Mouse (Mus musculus): ENCODE results near the gene Trim9. TPM values are rescaled to one million over a fixed set of nuclear protein-coding genes. Genes with fewer than 3 reads are reported as not detected.

Trim9 gene
- polyA plus RNA-seq, 1 experiment from 2014 or later: 2.2 TPM

DNA sequence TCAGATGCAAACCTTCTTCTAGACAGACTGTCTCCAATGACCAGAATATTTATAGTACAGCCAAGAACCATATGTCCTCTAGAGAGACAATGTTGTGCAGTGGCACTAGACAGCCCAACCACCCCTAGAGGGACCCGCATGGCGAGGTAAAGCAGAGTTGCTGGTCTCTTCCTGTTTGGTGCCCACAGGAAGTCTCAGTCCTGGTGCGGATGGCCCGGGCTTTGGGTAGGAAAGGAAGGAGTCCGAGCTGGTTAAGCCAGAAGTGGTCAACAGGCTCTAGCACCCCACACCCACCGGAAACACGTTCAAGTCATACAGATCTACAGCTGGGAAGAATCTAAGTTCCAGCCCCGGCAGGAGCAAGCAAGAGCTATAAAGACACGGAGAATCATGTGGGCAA, 80.1 kb downstream of the Trim9 start:
- Histone ChIP-seq H3K9ac (replicated peaks; ENCODE audit: low read length) (no peak overlapping the region), H3K4me3 (ENCODE audit: low read length) (no peak overlapping the region), H3K4me1 (ENCODE audit: insufficient read depth, low read length) (peaks cover 7% of the 10 kb centered on the region; the same call in 1 of the 2 replicates), H3K9me3 (ENCODE audit: low read length) (no peaks in the 10 kb centered on the region), H3K27ac (ENCODE audit: low read length) (no peak overlapping the region), H3K27me3 (ENCODE audit: insufficient read depth, low read length) (no peaks in the 10 kb centered on the region), H3K4me2 (replicated peaks; ENCODE audit: low read depth, low read length) (no peak overlapping the region), H3K36me3 (ENCODE audit: insufficient read depth, low read length) (no peaks in the 10 kb centered on the region)
- no peak for ATAC-seq (ENCODE audit: low FRiP score, low TSS enrichment)
- WGBS: 87% methylated on average over 9 of the region's 9 CpGs

GRCm38 (mm10) chr12:70266494-70266931, 80.9 kb downstream of the Trim9 start:
- no peak overlapping the region for H3K27ac ChIP-seq (ENCODE audit: low read length)
- no peak overlapping the region for H3K4me3 ChIP-seq (ENCODE audit: low read length)

DNA sequence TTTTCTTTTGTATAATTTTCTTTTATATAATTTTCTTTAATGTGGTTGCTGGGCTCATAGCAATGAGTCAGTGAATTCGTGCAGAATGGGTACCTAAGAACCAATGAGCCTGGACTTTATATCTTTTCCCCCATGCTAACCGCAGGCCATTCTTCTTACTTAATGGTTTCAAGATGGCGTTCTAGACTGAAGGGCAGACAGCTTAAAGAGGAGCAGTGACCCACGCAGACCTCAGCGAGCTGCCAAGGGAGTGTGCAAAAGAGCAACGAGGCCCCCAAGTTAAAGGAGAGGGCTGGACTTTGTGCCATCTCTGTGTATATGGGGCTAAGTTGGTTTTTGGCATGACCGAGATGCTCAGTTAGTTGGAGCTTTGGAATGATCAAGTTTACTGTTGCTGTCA, 83.7 kb downstream of the Trim9 start:
- peaks cover 7% of the 10 kb centered on the region; the same call in 1 of the 2 replicates for H3K4me1 ChIP-seq (ENCODE audit: insufficient read depth, low read length)
- ATAC-seq (ENCODE audit: low FRiP score, low TSS enrichment): no peak

More at GRCm38 (mm10) chr12:70266494-70266931, 80.9 kb downstream of the Trim9 start:
- Histone ChIP-seq H3K9me3 (ENCODE audit: low read length) (no peaks in the 10 kb centered on the region), H3K27me3 (ENCODE audit: insufficient read depth, low read length) (no peaks in the 10 kb centered on the region), H3K9ac (replicated peaks; ENCODE audit: low read length) (no peak overlapping the region), H3K36me3 (ENCODE audit: insufficient read depth, low read length) (no peaks in the 10 kb centered on the region), H3K4me1 (ENCODE audit: insufficient read depth, low read length) (peaks cover 7% of the 10 kb centered on the region; the same call in 1 of the 2 replicates), H3K4me2 (replicated peaks; ENCODE audit: low read depth, low read length) (no peak overlapping the region)
- WGBS: 35% methylated on average over 8 of the region's 8 CpGs
- no peak for ATAC-seq (ENCODE audit: low FRiP score, low TSS enrichment)

DNA sequence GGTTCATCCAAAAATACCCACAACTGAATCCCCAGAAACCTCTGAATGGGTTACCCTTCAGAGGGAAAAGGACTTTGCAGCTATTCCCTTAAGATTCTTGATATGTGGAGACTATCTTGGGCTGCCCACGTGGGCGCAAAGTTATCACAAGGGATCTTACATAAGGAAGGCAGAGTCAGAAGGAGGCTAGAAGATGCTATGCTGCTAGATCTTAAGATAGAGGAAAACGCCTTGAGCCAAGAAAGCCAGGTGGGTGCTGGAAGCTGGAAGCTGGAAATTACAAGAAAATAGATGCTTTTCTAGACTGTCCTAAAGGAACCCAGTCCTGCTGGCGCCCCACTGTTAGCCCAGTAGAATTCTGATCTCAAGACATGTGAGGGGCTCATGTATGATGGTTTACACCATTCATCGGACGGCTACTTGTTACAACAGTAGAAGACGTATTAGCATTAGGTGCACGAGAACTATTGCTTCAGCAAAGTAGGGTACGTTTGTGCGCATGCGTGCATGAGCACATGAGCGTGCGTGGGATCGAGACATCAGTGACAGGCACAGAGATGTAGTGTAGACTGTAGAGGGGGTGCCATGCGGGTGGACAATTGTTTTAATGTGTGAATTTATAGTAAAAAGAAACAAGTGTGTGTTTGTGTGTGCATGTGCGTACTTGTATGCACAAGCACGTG, 85.0 kb downstream of the Trim9 start:
- Histone ChIP-seq H3K27me3 (ENCODE audit: insufficient read depth, low read length) (no peaks in the 10 kb centered on the region), H3K27ac (ENCODE audit: low read length) (no peak overlapping the region), H3K4me3 (ENCODE audit: low read length) (no peak overlapping the region), H3K36me3 (ENCODE audit: insufficient read depth, low read length) (no peaks in the 10 kb centered on the region), H3K4me2 (replicated peaks; ENCODE audit: low read depth, low read length) (no peak overlapping the region), H3K9ac (replicated peaks; ENCODE audit: low read length) (no peak overlapping the region), H3K4me1 (ENCODE audit: insufficient read depth, low read length) (peaks cover 7% of the 10 kb centered on the region; the same call in 1 of the 2 replicates), H3K9me3 (ENCODE audit: low read length) (no peaks in the 10 kb centered on the region)
- WGBS: 92% methylated on average over 17 of the region's 17 CpGs
- ATAC-seq (ENCODE audit: low FRiP score, low TSS enrichment): no peak

More for the DNA sequence above, 83.7 kb downstream of the Trim9 start:
- H3K4me2 ChIP-seq (replicated peaks; ENCODE audit: low read depth, low read length): no peak overlapping the region
- no peak overlapping the region for H3K9ac ChIP-seq (replicated peaks; ENCODE audit: low read length)
- no peak overlapping the region for H3K27ac ChIP-seq (ENCODE audit: low read length)
- H3K9me3 ChIP-seq (ENCODE audit: low read length): no peaks in the 10 kb centered on the region
- WGBS: 37% methylated on average over 7 of the region's 7 CpGs
- no peak overlapping the region for H3K4me3 ChIP-seq (ENCODE audit: low read length)
- H3K36me3 ChIP-seq (ENCODE audit: insufficient read depth, low read length): no peaks in the 10 kb centered on the region
- H3K27me3 ChIP-seq (ENCODE audit: insufficient read depth, low read length): no peaks in the 10 kb centered on the region

DNA sequence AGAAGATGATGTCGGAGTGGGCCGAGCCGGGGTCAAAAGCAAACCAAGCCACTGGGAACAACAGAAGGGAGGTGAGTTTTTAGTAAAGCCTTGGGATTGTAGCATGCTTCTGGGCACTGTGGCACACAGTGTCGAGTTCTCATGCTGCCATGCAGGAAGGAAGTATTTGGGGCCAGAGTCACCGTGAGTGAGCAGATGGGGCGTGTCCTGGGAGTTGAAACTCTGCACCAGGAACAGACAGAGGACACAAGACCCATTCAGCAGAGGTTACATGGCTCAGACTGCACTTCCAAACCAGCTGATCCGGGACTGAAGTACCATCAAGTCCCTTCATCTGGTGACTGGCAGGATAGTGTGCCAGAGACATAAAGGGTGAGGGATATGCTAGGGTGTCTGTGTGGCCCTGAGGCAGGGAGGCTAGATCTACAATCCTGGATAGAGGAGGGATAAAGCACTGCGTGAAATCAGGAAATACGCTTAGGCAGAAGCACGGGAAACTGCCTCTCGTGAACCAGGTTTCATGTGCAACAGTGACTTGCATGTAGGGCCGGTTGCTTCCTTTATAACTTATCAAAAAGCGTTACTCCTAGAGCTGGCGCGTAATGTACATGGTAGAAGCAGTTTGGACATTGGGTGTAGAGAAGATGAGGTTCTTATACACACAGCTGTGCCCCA, 96.1 kb downstream of the Trim9 start:
- Histone ChIP-seq H3K36me3 (ENCODE audit: insufficient read depth, low read length) (no peaks in the 10 kb centered on the region), H3K27ac (ENCODE audit: low read length) (no peak overlapping the region), H3K4me3 (ENCODE audit: low read length) (no peak overlapping the region), H3K9ac (replicated peaks; ENCODE audit: low read length) (no peak overlapping the region), H3K27me3 (ENCODE audit: insufficient read depth, low read length) (no peaks in the 10 kb centered on the region), H3K4me2 (replicated peaks; ENCODE audit: low read depth, low read length) (no peak overlapping the region), H3K9me3 (ENCODE audit: low read length) (no peaks in the 10 kb centered on the region), H3K4me1 (ENCODE audit: insufficient read depth, low read length) (no peaks in the 10 kb centered on the region)
- no peak for ATAC-seq (ENCODE audit: low FRiP score, low TSS enrichment)
- WGBS: 68% methylated on average over 15 of the region's 15 CpGs

DNA sequence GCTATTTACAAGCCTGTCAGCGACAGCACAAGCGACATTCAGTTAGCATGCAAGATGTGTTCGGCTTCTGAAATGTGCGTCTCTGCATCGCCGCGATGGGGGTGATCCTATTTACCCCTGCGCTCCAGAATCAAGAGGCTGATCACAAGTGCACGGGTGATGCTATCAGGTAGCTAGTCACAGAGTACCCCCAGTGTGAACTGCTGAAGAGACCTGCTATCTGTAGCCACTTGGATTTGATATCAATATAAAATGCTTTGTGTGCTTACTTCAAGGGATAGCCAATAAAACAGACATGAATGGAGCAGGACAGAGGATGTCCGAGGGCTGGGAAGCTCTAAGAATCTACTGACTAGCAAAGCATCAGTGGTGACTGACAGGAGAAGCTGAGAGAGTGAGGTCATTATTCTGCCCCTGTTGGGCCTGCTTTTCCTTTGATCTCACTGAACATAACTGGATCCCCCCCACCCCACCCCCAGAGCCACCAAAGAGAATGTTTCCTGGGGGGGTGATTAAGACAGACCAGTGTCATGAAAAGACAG, 97.7 kb downstream of the Trim9 start:
- no peak overlapping the region for H3K9ac ChIP-seq (replicated peaks; ENCODE audit: low read length)
- H3K4me2 ChIP-seq (replicated peaks; ENCODE audit: low read depth, low read length): no peak overlapping the region
- H3K27ac ChIP-seq (ENCODE audit: low read length): no peak overlapping the region
- ATAC-seq (ENCODE audit: low FRiP score, low TSS enrichment): no peak
- H3K4me1 ChIP-seq (ENCODE audit: insufficient read depth, low read length): no peaks in the 10 kb centered on the region
- H3K27me3 ChIP-seq (ENCODE audit: insufficient read depth, low read length): no peaks in the 10 kb centered on the region
- WGBS: 89% methylated on average over 10 of the region's 10 CpGs
- H3K9me3 ChIP-seq (ENCODE audit: low read length): no peaks in the 10 kb centered on the region
- H3K4me3 ChIP-seq (ENCODE audit: low read length): no peak overlapping the region
- no peaks in the 10 kb centered on the region for H3K36me3 ChIP-seq (ENCODE audit: insufficient read depth, low read length)

DNA sequence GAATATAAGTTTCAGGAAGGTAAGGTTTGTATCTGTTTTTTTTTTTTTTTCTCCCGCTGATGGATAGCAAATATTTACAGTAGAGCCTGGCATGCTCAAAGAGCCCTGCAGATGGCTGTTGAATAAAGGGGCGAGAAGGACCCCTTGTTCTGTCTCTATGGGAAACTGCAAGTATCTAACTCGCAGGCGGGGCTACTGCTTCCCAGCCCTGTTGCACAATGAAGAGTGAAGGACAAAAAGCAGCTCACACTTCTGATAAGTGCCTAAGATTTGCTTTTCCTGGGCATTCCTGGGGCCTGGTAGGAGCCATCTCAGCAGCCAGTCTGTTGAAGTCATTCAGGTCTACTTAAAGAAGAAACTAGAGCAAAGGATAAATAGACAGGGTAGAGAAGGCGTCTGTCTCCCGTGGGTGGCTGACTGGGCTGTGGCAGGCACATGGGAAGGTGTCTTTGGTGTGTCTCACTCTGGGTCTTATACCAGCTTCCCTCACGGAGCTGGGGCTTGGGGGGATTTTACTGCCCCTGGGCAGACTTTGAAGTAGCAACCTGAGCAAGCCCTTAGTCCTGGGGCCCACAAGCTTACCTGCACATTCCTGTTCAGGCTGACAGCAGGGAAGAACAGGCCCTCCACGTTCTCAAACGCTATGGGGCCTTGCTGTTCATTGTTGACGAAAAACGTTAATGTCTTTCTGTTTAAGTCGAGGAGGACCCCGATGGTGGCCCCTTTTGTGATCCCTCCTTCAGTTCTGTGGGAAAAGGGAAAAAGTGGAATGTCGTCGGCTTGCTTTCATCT, 99.5 kb downstream of the Trim9 start:
- no peaks in the 10 kb centered on the region for H3K9me3 ChIP-seq (ENCODE audit: low read length)
- WGBS: 70% methylated on average over 15 of the region's 15 CpGs
- no peak for ATAC-seq (ENCODE audit: low FRiP score, low TSS enrichment)
- H3K9ac ChIP-seq (replicated peaks; ENCODE audit: low read length): no peak overlapping the region
- no peak overlapping the region for H3K4me3 ChIP-seq (ENCODE audit: low read length)
- H3K4me1 ChIP-seq (ENCODE audit: insufficient read depth, low read length): no peaks in the 10 kb centered on the region
- no peaks in the 10 kb centered on the region for H3K36me3 ChIP-seq (ENCODE audit: insufficient read depth, low read length)
- H3K27me3 ChIP-seq (ENCODE audit: insufficient read depth, low read length): no peaks in the 10 kb centered on the region
- H3K4me2 ChIP-seq (replicated peaks; ENCODE audit: low read depth, low read length): no peak overlapping the region
- no peak overlapping the region for H3K27ac ChIP-seq (ENCODE audit: low read length)

- 79% methylated on average over 7 of the region's 7 CpGs for WGBS
- Histone ChIP-seq H3K27ac (ENCODE audit: low read length) (no peak overlapping the region), H3K9ac (replicated peaks; ENCODE audit: low read length) (no peak overlapping the region), H3K9me3 (ENCODE audit: low read length) (no peaks in the 10 kb centered on the region), H3K27me3 (ENCODE audit: insufficient read depth, low read length) (no peaks in the 10 kb centered on the region), H3K4me3 (ENCODE audit: low read length) (no peak overlapping the region), H3K4me1 (ENCODE audit: insufficient read depth, low read length) (no peaks in the 10 kb centered on the region), H3K36me3 (ENCODE audit: insufficient read depth, low read length) (no peaks in the 10 kb centered on the region), H3K4me2 (replicated peaks; ENCODE audit: low read depth, low read length) (no peak overlapping the region)
- no peak for ATAC-seq (ENCODE audit: low FRiP score, low TSS enrichment)
These were observed 104.9 kb downstream of the Trim9 start for GRCm38 (mm10) chr12:70242550-70242949.

GRCm38 (mm10) chr12:70239741-70240140, 107.7 kb downstream of the Trim9 start:
- H3K27me3 ChIP-seq (ENCODE audit: insufficient read depth, low read length): no peaks in the 10 kb centered on the region
- no peak for ATAC-seq (ENCODE audit: low FRiP score, low TSS enrichment)
- no peaks in the 10 kb centered on the region for H3K36me3 ChIP-seq (ENCODE audit: insufficient read depth, low read length)
- H3K4me3 ChIP-seq (ENCODE audit: low read length): no peak overlapping the region
- H3K4me1 ChIP-seq (ENCODE audit: insufficient read depth, low read length): peaks cover 4% of the 10 kb centered on the region
- no peak overlapping the region for H3K4me2 ChIP-seq (replicated peaks; ENCODE audit: low read depth, low read length)
- no peak overlapping the region for H3K9ac ChIP-seq (replicated peaks; ENCODE audit: low read length)
- no peaks in the 10 kb centered on the region for H3K9me3 ChIP-seq (ENCODE audit: low read length)
- 76% methylated on average over 5 of the region's 5 CpGs for WGBS
- no peak overlapping the region for H3K27ac ChIP-seq (ENCODE audit: low read length)

All from kidney, embryonic 16.5 days (tissue).